Mouse (Mus musculus) activated CD4-positive, CD25-positive, alpha-beta regulatory T cell, adult 4 months (primary cell): ENCODE measurements around the gene Tff2. TPM values are rescaled to one million over a fixed set of nuclear protein-coding genes. Genes with fewer than 3 reads are reported as not detected.

Experiments
- polyA plus RNA-seq, 2 experiments: library from polyadenylated mRNA; unstranded; fragments of 100-300 nt; shearing (Covaris generic); gene quantifications; one replicate each; pipeline ENCODE4 v1.2.1; 2017

Gene Tff2
- polyA plus RNA-seq, 2 experiments from 2014 or later = not detected

Other genes with a start within 250 kb of the Tff2 start
- gene Glp1r, start 242.5 kb downstream of the Tff2 start, polyA plus RNA-seq = under 1 TPM in 1 of 2 experiments, not detected in 1; 0.15 TPM
- gene Umodl1, start 189.6 kb downstream of the Tff2 start, polyA plus RNA-seq = not detected
- gene Abcg1, start 86.6 kb downstream of the Tff2 start, polyA plus RNA-seq = 100 to 1,000 TPM; 104 to 116 TPM
- not detected for gene Tff3, start 14.6 kb downstream of the Tff2 start, polyA plus RNA-seq
- gene Tff1, start 21.0 kb upstream of the Tff2 start, polyA plus RNA-seq = under 1 TPM in 1 of 2 experiments, not detected in 1; 0.89 TPM
- 1 to 10 TPM; 1.5 to 2.1 TPM for gene Tmprss3, start 54.7 kb upstream of the Tff2 start, polyA plus RNA-seq
- 100 to 1,000 TPM; 235 to 244 TPM for gene Ubash3a, start 63.6 kb upstream of the Tff2 start, polyA plus RNA-seq
- 1 to 10 TPM in 1 of 2 experiments, under 1 TPM in 1; 0.86 to 2.7 TPM for gene Rsph1, start 133.1 kb upstream of the Tff2 start, polyA plus RNA-seq
- 10 to 100 TPM; 20.5 to 26.2 TPM for gene Slc37a1, start 142.5 kb upstream of the Tff2 start, polyA plus RNA-seq
- 1 to 10 TPM in 1 of 2 experiments, not detected in 1; 1.4 TPM for gene Pde9a, start 241.9 kb upstream of the Tff2 start, polyA plus RNA-seq